Mouse (Mus musculus) pancreas, adult 10 weeks (tissue): ENCODE measurements around the gene Zscan20. TPM values are rescaled to one million over a fixed set of nuclear protein-coding genes. Genes with fewer than 3 reads are reported as not detected.

Experiments used
- polyA plus RNA-seq: library from polyadenylated mRNA; stranded (reverse); fragments of 350-450 nt; fragmentation: Illumina TruSeq; extraction: RNeasy Lipid Tissue Mini Kit (QIAGEN cat#74804); gene quantifications from one replicate; pipeline ENCODE4 v1.2.3, GENCODE M21; 2015; ENCODE audit warnings: low read depth, low replicate concordance; ENCODE audit not compliant: insufficient read depth

The Zscan20 gene
- 1.6 TPM for polyA plus RNA-seq

GRCm38 (mm10) chr4:128609925-128610402 lies at the start of gene Zscan20:
Gene Zscan20 (minus strand): TSS chr4:128610098.

GRCm38 (mm10) chr4:128654505-128655381 lies 44.8 kb upstream of the Zscan20 start, which contains the start of gene Phc2:
Gene Phc2 (plus strand): TSS chr4:128654702.

GRCm38 (mm10) chr4:128618246-128618911 lies 8.5 kb upstream of the Zscan20 start, which contains the start of gene Tlr12:
Gene Tlr12 (minus strand): TSS chr4:128618619.

Other genes starting within 250 kb of the Zscan20 start
- gene Tlr12, start 8.5 kb upstream of the Zscan20 start, polyA plus RNA-seq, result 1.8 TPM
- gene Phc2, start 44.6 kb upstream of the Zscan20 start, polyA plus RNA-seq, result 16.0 TPM
- gene A3galt2, start 145.3 kb upstream of the Zscan20 start, polyA plus RNA-seq, result not detected
- gene Zfp362, start 195.9 kb upstream of the Zscan20 start, polyA plus RNA-seq, result 5.7 TPM